Mouse (Mus musculus) B cell, adult 62 days (primary cell): ENCODE measurements around the gene 1700001J03Rik. TPM values are rescaled to one million over a fixed set of nuclear protein-coding genes. Genes with fewer than 3 reads are reported as not detected.

Experiments
- total RNA-seq: library from RNA; stranded (reverse); gene quantifications from 4 replicates; pipeline ENCODE4 v1.2.4, GENCODE M21; 2023

Gene 1700001J03Rik
- 1.8 to 3.3 TPM (median 2.7 TPM) in 4 replicates for total RNA-seq

DNA sequence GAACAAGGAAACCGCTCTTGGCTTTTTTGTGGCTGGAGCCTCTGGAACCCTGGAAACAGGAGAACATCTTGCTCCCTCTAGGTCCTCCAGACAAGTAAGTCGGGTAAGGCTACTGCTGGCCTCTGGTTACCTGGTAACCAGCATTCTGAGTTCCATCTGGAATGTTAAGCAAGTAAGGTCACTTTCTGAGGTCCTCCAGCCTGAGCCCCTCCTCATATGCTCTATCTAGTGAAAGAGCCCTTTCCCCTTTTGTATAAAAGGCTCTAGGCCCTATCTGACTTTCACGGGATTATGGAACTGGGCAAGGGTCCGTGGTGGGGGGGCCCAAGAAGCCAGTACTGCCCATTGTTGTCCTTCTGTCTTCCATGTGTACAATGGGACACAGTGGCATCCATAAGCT is at the start of gene 1700001J03Rik:
1700001J03Rik (minus strand) TSS at position 101 of the 400 bp plus-strand sequence.

GRCm38 (mm10) chr5:146230864-146231654 is 46.0 kb upstream of the 1700001J03Rik start, which contains the start of gene Cdk8:
TSS of gene Cdk8 (plus strand) at chr5:146231230.

DNA sequence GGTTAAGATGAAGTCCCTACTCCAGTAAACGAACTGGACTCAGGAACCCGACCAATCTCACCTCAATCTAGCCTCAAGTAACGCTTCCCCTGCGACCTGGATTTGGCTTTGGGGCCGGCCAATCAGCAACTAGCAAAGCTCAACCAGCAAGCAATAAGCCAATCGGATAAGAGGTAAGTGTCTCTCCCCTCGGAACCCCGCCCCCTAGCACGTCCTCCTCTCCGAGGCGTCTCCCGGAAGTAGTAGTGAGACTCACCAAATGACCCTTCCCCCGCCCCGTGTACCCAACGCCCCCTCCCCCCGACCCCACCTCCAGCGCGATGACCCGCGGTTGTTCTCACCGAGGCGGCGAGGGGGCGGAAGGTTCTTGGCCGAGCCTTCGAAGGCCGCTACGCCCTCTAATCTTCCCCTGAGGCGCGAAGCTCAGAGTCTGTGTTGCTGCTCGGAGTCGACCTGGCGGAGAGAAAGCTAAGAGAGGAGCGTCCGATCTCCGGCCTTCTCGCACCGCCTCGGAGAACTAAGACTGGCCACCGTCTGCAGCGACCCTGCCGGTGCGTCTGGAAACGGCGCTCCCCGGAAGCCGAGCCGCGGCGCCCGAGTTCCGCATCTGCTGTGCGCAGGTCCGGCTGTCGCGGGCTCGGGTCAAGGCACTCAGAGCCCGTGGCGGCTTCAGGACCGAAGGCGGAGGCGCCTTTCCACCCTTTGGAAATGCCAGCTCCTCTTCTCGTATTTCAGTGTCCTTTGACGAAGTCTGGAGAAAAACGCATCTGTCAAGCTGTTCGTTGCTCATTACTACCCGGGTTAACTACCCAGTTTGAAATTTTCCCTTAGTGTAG is 36.0 kb upstream of the 1700001J03Rik start, which contains the start of gene Rnf6:
Rnf6 (minus strand) TSS at position 677 of the 836 bp plus-strand sequence.

DNA sequence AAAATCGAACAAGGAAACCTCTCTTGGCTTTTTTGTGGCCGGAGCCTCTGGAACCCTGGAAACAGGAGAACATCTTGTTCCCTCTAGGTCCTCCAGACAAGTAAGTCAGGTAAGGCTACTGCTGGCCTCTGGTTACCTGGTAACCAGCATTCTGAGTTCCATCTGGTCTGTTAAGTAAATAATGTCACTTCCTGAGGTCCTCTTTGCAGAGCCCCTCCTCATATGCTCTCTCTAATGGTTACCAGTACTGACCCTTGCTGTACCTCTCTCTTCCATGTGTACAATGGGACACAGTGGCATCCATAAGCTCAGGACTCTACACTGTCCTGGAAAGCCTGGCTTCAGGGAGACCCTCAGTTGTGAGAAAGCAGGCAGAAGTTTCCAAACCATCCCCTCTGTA is 14.5 kb downstream of the 1700001J03Rik start, which contains the start of gene Gm6309:
Gm6309 (minus strand) TSS at position 101 of the 400 bp plus-strand sequence.

GRCm38 (mm10) chr5:146160439-146160838 is 24.7 kb downstream of the 1700001J03Rik start, which contains the start of gene Gm5565:
TSS of gene Gm5565 (minus strand) at chr5:146160539.

Other genes with a start within 250 kb of the 1700001J03Rik start
- not detected in 4 replicates for gene Cyp3a25, start 175.7 kb downstream of the 1700001J03Rik start, total RNA-seq
- gene Cyp3a59, start 106.0 kb downstream of the 1700001J03Rik start, total RNA-seq = not detected in 4 replicates
- not detected in 4 replicates for gene Gm5565, start 24.8 kb downstream of the 1700001J03Rik start, total RNA-seq
- not detected in 4 replicates for gene Gm6309, start 14.6 kb downstream of the 1700001J03Rik start, total RNA-seq
- 35.5 to 45.7 TPM (median 43.3 TPM) in 4 replicates for gene Rnf6, start 36.3 kb upstream of the 1700001J03Rik start, total RNA-seq
- gene Cdk8, start 45.9 kb upstream of the 1700001J03Rik start, total RNA-seq = 46.1 to 57.4 TPM (median 53.8 TPM) in 4 replicates
- gene Wasf3, start 199.7 kb upstream of the 1700001J03Rik start, total RNA-seq = not detected in 4 replicates